Mouse (Mus musculus) hindbrain, embryonic 15.5 days (tissue): Measurements from ENCODE around the gene Adora2a. TPM values are rescaled to one million over a fixed set of nuclear protein-coding genes. Genes with fewer than 3 reads are reported as not detected.

Source experiments
- ATAC-seq: fragments of 200-750 bp; cut with Nextera tagmentation; 2 replicates; pipeline ENCODE4 v1.8.0; 2017; ENCODE audit warnings: low read depth, moderate number of reproducible peaks, moderate TSS enrichment; ENCODE audit not compliant: low FRiP score
- H3K27ac ChIP-seq: fragments of 300-500 bp; sonication (generic); replicated peaks from 2 replicates; pipeline ENCODE4 v1.5.1; 2015; ENCODE audit warnings: mild to moderate bottlenecking, inconsistent platforms
- H3K27me3 ChIP-seq: fragments of 300-500 bp; sonication (generic); 2 replicates; pipeline ENCODE4 v1.6.1; 2015; ENCODE audit warnings: control low read depth, inconsistent platforms
- H3K36me3 ChIP-seq: fragments of 300-500 bp; sonication (generic); 2 replicates; pipeline ENCODE4 v1.6.1; 2015; ENCODE audit warnings: control low read depth, inconsistent platforms
- H3K4me1 ChIP-seq: fragments of 300-500 bp; sonication (generic); replicated peaks from 2 replicates; pipeline ENCODE4 v1.6.1; 2015; ENCODE audit warnings: control low read depth, inconsistent platforms
- H3K4me2 ChIP-seq: fragments of 300-500 bp; sonication (generic); 2 replicates; pipeline ENCODE4 v1.6.1; 2015; ENCODE audit warnings: moderate library complexity, mild to moderate bottlenecking, inconsistent platforms
- H3K4me3 ChIP-seq: fragments of 300-500 bp; sonication (generic); 2 replicates; pipeline ENCODE4 v1.5.1; 2015; ENCODE audit warnings: mild to moderate bottlenecking, inconsistent platforms
- H3K9ac ChIP-seq: fragments of 300-500 bp; sonication (generic); 2 replicates; pipeline ENCODE4 v1.6.1; 2015; ENCODE audit warnings: inconsistent platforms
- H3K9me3 ChIP-seq: fragments of 300-500 bp; sonication (generic); 2 replicates; pipeline ENCODE4 v1.6.1; 2016; ENCODE audit warnings: control low read depth, inconsistent platforms
- WGBS: fragments of 180-500 bp; shearing (Covaris S2); methylation state at CpG from one replicate; pipeline ENCODE4 v1.1.7; 2015; 5-methylcytosine and 5-hydroxymethylcytosine counted together
- polyA plus RNA-seq: library from polyadenylated mRNA; unstranded; fragments of >200 nt; fragmentation: Nextera tagmentation; extraction: Ambion mirVana; gene quantifications from 2 replicates; pipeline ENCODE4 v1.2.1, GENCODE M21; 2015

Adora2a gene
- polyA plus RNA-seq, 1 experiment from 2014 or later = 3.5 TPM

- Histone ChIP-seq H3K9me3 (no peaks in the 10 kb centered on the region), H3K9ac (no peak overlapping the region), H3K4me1 (no peaks in the 10 kb centered on the region), H3K27me3 (no peaks in the 10 kb centered on the region), H3K4me3 (no peak overlapping the region), H3K36me3 (0 out of 2 replicates have a peak, but pooled peaks cover 8% of the 10 kb centered on the region), H3K27ac (no peak overlapping the region), H3K4me2 (no peak overlapping the region)
- 78% methylated on average over 4 of the region's 4 CpGs for WGBS
- no peak for ATAC-seq
Measured at GRCm38 (mm10) chr10:75294926-75295325, 21.8 kb upstream of the Adora2a start.

- Histone ChIP-seq H3K4me1 (peaks cover 6% of the 10 kb centered on the region), H3K4me2 (no peak overlapping the region), H3K4me3 (no peak overlapping the region), H3K27ac (no peak overlapping the region), H3K27me3 (no peaks in the 10 kb centered on the region), H3K9ac (no peak overlapping the region), H3K36me3 (0 out of 2 replicates have a peak, but pooled peaks cover 8% of the 10 kb centered on the region), H3K9me3 (no peaks in the 10 kb centered on the region)
- WGBS = 87% methylated on average over 5 of the region's 5 CpGs
- ATAC-seq = no peak
Measured at GRCm38 (mm10) chr10:75298608-75299007, 18.1 kb upstream of the Adora2a start.

DNA sequence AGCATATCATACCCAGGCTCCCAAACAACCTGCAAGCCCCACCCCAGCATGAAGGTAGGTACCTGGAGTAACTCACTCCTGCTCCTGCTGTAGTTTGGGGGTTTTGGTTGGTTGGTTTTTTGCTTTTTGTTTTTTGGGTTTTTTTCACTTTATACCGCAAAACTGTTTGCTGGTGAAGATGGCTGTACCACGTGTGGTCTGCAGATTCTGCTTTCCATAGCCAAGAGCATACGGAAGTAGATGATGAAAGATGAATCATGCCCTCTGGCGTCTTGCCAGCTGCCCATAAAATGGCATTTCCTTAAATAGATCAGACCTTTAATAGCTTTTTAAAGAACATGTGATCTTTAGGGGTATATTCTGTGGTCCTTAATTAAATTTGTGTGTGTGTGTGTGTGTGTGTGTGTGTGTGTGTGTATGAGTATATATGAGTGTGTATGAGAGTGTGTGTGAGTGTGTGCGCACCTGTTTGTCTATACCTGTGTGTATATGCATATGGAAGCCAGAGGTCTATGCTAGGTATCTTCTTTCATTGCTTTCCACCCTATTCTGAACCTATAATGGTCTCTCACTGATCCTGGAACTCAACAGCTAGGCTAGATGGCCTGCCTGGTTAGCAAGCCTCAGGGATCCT is 16.8 kb upstream of the Adora2a start:
- H3K9me3 ChIP-seq = no peaks in the 10 kb centered on the region
- no peaks in the 10 kb centered on the region for H3K27me3 ChIP-seq
- ATAC-seq = no peak
- peaks cover 15% of the 10 kb centered on the region for H3K4me1 ChIP-seq
- 75% methylated on average over 5 of the region's 5 CpGs for WGBS
- 0 out of 2 replicates have a peak, but pooled peaks cover 7% of the 10 kb centered on the region for H3K36me3 ChIP-seq
- H3K27ac ChIP-seq = no peak overlapping the region
- no peak overlapping the region for H3K4me2 ChIP-seq
- no peak overlapping the region for H3K9ac ChIP-seq
- no peak overlapping the region for H3K4me3 ChIP-seq

GRCm38 (mm10) chr10:75301195-75301806 is 15.4 kb upstream of the Adora2a start:
- ATAC-seq = no peak
- whole genome bisulfite sequencing = 95% methylated on average over 12 of the region's 12 CpGs
- no peaks in the 10 kb centered on the region for H3K36me3 ChIP-seq
- peaks cover 15% of the 10 kb centered on the region for H3K4me1 ChIP-seq
- H3K4me3 ChIP-seq = no peak overlapping the region
- no peak overlapping the region for H3K27ac ChIP-seq
- H3K27me3 ChIP-seq = no peaks in the 10 kb centered on the region
- no peaks in the 10 kb centered on the region for H3K9me3 ChIP-seq
- H3K4me2 ChIP-seq = no peak overlapping the region
- no peak overlapping the region for H3K9ac ChIP-seq

DNA sequence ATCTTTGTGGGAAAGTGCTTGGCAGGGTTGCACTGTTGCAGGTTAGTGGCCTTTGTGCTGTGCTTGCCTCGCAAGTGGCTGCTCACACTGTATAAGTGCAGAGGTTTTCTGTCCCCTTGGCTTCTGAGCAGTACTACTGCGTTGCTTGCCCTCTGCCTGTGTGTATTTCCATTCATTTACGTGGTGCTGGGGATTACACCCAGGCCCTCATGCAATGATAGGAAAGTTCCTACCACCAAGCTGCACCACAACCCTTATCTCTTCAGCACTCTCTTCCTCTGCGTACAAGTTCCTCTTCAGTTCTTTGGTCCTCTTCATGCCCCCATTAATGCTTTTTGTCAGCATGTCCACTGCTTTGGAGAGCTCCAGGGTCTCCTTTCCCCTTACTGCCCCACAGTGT is 14.7 kb upstream of the Adora2a start:
- Histone ChIP-seq H3K9ac (no peak overlapping the region), H3K4me3 (no peak overlapping the region), H3K27ac (no peak overlapping the region), H3K27me3 (no peaks in the 10 kb centered on the region), H3K4me2 (no peak overlapping the region), H3K36me3 (peaks cover under 1% of the 10 kb centered on the region; the same call in 1 of the 2 replicates), H3K4me1 (peaks cover 15% of the 10 kb centered on the region), H3K9me3 (no peaks in the 10 kb centered on the region)
- ATAC-seq = no peak
- WGBS = 89% methylated on average over 4 of the region's 4 CpGs

DNA sequence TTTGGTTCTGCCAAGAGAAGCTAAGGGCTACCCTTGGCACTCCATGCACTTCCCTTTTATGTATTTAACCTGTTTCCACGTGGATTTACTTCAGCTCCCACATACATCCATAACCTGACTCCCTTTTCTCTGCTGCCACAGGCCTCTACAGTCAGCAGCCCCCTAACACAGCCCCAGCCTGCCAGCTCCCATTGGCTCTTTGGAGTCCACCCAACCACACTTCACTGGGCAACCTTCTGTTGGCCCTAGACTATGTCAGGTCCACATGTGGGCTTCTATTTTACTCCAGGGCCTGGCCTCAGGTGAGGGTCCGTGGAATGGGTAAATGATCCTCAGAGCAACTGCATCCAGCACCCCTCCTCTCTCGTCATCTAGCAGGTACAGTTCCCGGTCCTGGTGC is 14.1 kb upstream of the Adora2a start:
- no peaks in the 10 kb centered on the region for H3K27me3 ChIP-seq
- H3K9me3 ChIP-seq = no peaks in the 10 kb centered on the region
- H3K4me2 ChIP-seq = no peak overlapping the region
- H3K36me3 ChIP-seq = peaks cover 6% of the 10 kb centered on the region
- no peak overlapping the region for H3K9ac ChIP-seq
- H3K27ac ChIP-seq = no peak overlapping the region
- 93% methylated on average over 4 of the region's 4 CpGs for WGBS
- peaks cover 15% of the 10 kb centered on the region for H3K4me1 ChIP-seq
- ATAC-seq = no peak
- no peak overlapping the region for H3K4me3 ChIP-seq

- H3K4me1 ChIP-seq = peaks cover 15% of the 10 kb centered on the region
- WGBS = 75% methylated on average over 8 of the region's 8 CpGs
- H3K4me2 ChIP-seq = no peak overlapping the region
- peak; percentile 31; the same call in 1 of the 2 replicates for ATAC-seq
- no peaks in the 10 kb centered on the region for H3K27me3 ChIP-seq
- H3K9me3 ChIP-seq = no peaks in the 10 kb centered on the region
- no peak overlapping the region for H3K4me3 ChIP-seq
- no peak overlapping the region for H3K9ac ChIP-seq
- H3K36me3 ChIP-seq = peaks cover 14% of the 10 kb centered on the region
- H3K27ac ChIP-seq = peak overlapping the region; percentile 37
Measured at GRCm38 (mm10) chr10:75303324-75304048, 13.2 kb upstream of the Adora2a start.

GRCm38 (mm10) chr10:75304049-75304405 is 12.7 kb upstream of the Adora2a start:
- H3K9me3 ChIP-seq = no peaks in the 10 kb centered on the region
- H3K36me3 ChIP-seq = peaks cover 18% of the 10 kb centered on the region
- no peak overlapping the region for H3K9ac ChIP-seq
- H3K4me3 ChIP-seq = no peak overlapping the region
- ATAC-seq = peak; percentile 16; the same call in 1 of the 2 replicates
- 87% methylated on average over 5 of the region's 5 CpGs for WGBS
- H3K27ac ChIP-seq = peak overlapping the region; percentile 12
- no peaks in the 10 kb centered on the region for H3K27me3 ChIP-seq
- H3K4me2 ChIP-seq = no peak overlapping the region
- peaks cover 15% of the 10 kb centered on the region for H3K4me1 ChIP-seq

DNA sequence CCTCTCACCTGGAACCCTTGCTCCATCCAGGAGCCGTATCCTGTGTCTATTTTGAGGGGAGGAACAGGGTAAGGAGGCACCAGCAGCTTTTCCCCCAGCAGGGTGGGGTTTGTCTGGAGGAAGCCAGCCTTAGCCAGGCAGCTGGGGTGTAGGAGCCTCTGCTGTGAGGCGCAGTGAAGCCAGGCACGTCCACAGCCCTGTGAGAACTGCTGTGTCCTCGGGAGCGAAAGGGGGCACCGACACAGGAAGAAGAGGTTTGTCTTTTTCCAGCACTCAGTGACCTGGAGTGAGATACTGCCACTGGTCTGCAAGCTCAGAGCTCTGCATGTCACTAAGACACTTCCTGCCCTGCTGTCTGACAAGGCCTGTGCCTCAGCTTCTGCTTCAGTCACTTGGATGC is 12.3 kb upstream of the Adora2a start:
- WGBS = 52% methylated on average over 6 of the region's 6 CpGs
- H3K27ac ChIP-seq = peak overlapping the region; percentile 12
- H3K27me3 ChIP-seq = no peaks in the 10 kb centered on the region
- H3K9me3 ChIP-seq = no peaks in the 10 kb centered on the region
- H3K4me1 ChIP-seq = peaks cover 15% of the 10 kb centered on the region
- H3K4me3 ChIP-seq = no peak overlapping the region
- no peak overlapping the region for H3K9ac ChIP-seq
- no peak overlapping the region for H3K4me2 ChIP-seq
- ATAC-seq = peak; percentile 63
- H3K36me3 ChIP-seq = peaks cover 22% of the 10 kb centered on the region

DNA sequence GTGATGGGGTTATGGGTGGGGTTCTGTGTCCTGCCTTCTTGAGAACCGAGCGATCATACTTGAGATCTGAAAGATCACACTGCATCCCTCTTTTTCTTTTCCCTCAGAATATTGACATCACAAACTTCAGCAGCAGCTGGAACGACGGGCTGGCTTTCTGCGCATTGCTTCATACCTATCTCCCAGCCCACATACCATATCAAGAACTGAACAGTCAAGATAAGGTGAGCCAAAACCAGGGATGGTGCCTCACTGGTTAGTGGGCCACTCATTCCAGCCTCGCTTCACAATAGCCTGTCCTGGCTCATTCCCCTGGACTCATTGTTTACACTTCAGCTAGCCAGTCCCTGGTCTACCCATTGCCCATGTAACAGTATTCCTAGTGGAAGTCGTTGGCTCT is 9.5 kb upstream of the Adora2a start:
- Histone ChIP-seq H3K27ac (no peak overlapping the region), H3K4me1 (peaks cover 15% of the 10 kb centered on the region), H3K36me3 (peaks cover 34% of the 10 kb centered on the region), H3K9ac (no peak overlapping the region), H3K27me3 (no peaks in the 10 kb centered on the region), H3K4me3 (no peak overlapping the region), H3K4me2 (no peak overlapping the region), H3K9me3 (no peaks in the 10 kb centered on the region)
- ATAC-seq = no peak
- WGBS = 95% methylated on average over 7 of the region's 7 CpGs

DNA sequence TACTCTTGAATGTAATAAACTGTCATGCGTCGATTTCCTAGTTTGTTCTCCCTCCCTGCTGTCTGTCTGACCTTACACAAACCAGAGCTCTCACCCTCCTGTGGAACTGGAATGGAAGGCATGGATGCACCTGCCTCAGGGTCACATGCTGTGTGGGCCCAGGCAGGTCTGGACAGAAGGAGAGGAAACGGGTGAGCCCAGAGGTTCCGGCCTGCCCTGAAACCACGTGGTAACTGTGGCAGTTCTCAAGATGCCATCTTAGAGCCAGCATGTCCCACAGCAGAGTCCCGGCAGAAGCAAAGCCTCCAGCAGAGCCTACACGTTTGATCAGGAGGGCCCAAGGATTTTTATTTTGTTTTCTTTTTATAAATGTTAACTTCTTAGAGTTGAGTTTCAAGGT is 4.3 kb upstream of the Adora2a start:
- H3K4me1 ChIP-seq = peaks cover 10% of the 10 kb centered on the region
- no peak for ATAC-seq
- no peaks in the 10 kb centered on the region for H3K9me3 ChIP-seq
- H3K4me2 ChIP-seq = no peak overlapping the region
- H3K9ac ChIP-seq = no peak overlapping the region
- 0 out of 2 replicates have a peak, but pooled peaks cover 4% of the 10 kb centered on the region for H3K27me3 ChIP-seq
- no peak overlapping the region for H3K4me3 ChIP-seq
- peaks cover 29% of the 10 kb centered on the region for H3K36me3 ChIP-seq
- 84% methylated on average over 7 of the region's 7 CpGs for WGBS
- H3K27ac ChIP-seq = no peak overlapping the region
